Mouse (Mus musculus): ENCODE measurements around the gene Nfia.
A peak's percentile ranks its signal among the peaks of the same experiment; 100 is the strongest.

The Nfia gene

GRCm38 (mm10) chr4:97784236-97784635 is 11.7 kb downstream of the Nfia start:
- DNase-seq: no peak

GRCm38 (mm10) chr4:97785547-97786271 is 13.2 kb downstream of the Nfia start:
- no peak for DNase-seq

GRCm38 (mm10) chr4:97786571-97786970 is 14.0 kb downstream of the Nfia start:
- no peak for DNase-seq

DNA sequence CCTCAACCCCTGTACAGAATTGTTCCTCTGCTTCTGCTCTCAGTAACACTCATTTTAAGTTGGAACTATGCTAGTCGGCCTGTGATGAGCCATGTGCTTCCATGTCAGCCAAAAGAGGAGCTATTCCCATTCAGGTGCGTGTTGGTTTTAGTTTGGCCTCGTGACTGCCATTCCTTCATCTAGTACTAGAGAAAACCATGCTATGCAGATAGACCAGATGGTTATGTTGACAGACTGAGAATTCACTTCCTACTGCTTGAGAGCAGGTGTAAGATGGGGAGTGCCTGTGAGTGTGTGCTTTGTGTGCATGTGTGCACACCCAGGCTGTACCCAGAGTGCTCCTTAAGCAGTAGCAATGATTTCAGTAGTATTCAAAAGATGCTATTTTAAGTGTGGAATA is 15.0 kb downstream of the Nfia start:
- DNase-seq: peak; percentile 82

- DNase-seq: no peak
Observed at GRCm38 (mm10) chr4:97788537-97788936, 16.0 kb downstream of the Nfia start.

DNA sequence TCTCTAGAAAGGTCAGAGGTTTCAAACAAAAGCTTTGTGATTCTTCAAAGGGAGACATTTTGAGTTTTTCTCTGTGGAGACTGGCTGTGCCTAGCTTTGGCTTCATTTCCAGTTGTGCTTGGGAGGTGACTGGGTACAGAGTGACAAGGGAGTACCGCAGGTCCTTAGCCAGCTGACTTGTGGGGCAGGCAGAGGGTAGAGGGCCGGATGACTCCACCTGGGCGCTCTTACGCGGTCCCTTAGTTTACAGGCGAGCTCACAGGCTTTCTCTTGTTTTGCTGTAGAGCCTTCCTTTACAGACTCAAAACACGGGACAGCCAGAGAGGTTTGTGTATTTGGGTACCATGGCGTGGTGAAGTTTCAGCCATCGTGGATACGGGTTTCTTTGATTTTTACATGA is 21.4 kb downstream of the Nfia start:
- DNase-seq: no peak

DNA sequence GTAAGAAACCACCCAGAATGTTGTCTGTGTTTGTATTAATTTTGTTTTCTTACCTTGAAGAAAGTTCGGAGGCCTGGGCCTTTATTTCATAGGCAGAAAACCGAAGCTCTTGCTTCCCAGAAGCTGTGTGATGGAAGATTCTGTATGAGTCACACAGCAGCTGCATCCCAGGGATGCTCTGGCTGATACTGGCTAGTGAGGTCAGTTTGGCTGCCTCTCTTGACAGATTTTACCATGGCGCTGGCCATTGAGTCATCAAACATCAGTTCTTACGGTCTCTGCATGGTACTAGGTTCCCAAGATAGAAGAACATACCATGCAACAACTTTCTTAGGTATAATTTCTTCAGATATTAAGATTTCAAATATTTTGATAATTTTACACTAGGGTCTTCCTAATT is 22.3 kb downstream of the Nfia start:
- no peak for DNase-seq

DNA sequence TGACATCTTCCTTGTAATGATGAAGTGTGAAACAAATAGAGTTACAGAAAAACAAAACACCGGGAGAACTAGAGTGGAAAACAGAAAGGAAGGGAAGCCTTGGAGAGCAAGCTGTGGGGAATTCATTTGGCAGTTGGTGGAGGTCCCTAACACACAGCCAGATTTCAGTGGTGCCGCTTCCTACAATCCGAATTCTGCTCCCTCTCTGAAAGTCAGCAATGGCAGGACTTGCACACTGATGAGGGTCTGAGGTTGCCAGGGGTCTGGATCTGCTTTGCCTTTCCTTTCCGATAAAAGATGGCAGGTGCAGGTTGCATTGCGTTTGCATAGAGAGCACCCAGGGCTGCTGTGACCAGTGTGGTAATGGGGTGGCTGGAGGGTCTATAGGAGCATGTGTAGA is 23.4 kb downstream of the Nfia start:
- no peak for DNase-seq

DNA sequence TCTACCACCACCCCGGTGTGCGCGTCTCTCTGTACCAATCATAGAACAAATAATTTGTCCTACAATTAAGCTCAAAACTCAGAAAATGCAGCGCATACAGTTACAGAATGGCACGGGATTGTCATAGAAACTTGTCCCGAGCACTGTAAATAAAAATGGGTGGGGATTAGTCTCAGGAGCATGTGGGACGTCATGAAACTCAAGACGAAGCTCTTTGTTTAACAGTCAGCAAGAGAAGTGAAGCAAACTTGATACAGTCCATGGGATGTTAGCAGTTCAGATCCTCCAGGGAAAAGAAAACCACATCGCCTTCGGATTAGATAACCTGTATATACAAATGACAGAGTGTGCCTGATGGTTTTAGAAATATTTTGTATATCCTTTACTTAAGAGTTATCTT is 24.0 kb downstream of the Nfia start:
- no peak for DNase-seq

- no peak for DNase-seq
Observed at GRCm38 (mm10) chr4:97803791-97804190, 31.3 kb downstream of the Nfia start.

GRCm38 (mm10) chr4:97804638-97805037 is 32.1 kb downstream of the Nfia start:
- DNase-seq: no peak

DNA sequence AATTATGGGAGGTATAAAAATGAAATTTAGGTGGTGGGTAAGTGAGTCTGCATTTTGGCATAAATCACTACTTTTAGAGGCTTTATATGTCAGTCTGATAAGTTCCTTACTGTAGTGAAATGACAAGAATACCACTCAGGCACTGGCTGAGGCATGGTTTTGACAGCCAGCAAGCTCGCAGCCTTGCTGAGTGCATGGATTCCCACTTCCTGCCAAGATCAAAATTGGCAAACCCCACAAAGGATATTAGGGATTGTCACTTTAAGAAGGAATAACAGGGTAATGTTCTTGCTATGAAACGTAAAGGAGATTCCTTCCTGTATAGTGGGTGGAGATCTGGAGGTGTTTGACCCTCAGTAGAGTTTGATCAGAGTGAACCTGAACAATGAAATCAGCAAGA is 32.7 kb downstream of the Nfia start:
- no peak for DNase-seq

DNA sequence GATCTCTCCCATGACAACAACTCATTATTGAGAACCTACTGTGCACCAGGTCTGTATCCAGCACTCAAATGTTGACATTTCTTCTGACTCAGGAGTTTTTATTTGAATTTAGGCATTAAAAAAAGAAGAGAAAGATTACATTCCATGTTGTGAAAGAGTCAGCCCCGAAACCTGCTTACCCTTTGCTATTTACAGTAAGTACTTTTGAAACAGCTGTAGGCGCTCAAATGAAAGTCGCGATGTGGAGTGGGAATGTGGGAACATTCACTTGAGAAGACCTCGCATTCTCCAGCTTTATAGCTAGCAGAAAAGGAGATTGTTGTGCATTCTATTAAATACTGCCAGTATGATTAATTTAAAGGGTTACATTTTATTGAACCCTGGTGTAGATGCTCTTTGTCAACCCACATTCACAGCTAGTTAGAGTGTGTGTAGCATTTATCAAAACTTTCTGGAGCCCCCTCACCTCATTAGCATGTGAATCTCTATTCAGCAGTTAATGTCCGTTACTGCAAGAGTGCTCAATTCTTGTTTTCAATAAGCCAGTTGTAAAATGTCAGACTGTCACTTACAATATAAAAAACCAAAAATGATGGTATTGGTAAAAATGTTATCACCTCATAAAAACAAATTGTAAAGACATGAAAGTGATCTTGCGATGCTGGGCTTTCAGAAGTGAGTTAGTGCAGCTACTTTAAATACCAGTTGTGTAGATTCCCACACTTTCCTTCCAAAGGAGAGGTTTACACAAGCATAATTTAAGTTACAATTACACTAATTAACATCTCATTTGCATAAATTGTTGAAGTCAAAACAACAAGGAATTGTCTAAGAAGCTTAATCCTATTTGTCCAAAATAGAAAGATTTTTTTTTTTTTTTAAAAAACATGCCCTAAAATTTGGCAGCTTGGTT is 33.6 kb downstream of the Nfia start:
- no peak for DNase-seq

GRCm38 (mm10) chr4:97806924-97807323 is 34.4 kb downstream of the Nfia start:
- DNase-seq: no peak

DNA sequence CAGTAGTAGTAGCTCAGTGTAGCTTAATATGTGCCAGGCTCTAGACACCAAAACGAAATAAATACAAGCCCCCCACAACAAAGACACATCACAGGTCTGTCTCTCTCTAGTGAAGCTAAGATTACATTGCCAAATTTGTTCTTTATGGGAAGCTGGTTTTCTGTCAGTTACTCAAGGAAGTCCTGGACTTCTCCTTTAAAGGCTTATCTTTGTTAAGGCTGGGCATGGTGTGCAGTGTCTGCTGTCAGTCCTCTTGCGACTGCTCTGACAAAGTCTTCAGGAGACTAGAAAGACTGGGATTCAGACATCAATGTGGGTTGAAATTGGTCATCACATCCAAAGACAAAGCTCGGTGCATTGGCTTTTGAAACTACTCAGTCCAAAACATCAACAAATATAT is 36.4 kb downstream of the Nfia start:
- DNase-seq: no peak

DNA sequence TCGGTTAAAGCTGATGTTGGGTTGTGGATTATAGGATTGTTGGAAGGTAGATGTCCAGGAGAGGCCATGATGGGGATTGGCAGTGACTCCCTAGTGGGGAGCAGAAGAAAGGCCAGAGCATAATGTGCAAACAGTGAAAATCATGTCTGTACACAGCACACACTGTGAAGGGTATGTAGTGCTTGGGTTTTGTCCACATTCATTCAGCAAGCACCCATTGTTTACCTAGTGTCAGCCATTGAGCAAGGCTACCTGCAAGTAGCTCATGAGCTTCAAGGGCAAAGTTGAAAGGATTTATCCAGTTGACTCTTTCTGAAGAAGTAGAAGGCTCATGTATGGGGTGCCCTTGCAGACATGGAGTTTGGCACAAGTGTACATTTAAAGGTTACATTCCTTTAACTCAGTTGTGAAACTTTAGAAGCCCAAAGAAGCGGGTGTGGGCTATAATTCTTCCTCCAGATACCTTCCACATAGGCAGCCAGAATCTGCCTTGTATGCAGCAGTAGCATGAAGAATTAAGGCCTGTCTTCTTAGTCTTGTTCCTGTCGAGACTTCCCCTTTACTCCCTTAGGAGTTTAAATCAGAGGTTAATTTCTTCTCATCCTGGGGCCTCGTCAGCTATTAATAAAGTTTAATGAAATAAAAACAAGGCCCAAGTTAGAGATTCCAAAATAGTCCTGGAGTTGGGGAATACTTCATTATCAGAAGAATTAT is 37.2 kb downstream of the Nfia start:
- no peak for DNase-seq

- no peak for DNase-seq
Observed at GRCm38 (mm10) chr4:97810348-97810939, 37.9 kb downstream of the Nfia start.

- no peak for DNase-seq
Observed at GRCm38 (mm10) chr4:97813035-97813434, 40.5 kb downstream of the Nfia start.

DNA sequence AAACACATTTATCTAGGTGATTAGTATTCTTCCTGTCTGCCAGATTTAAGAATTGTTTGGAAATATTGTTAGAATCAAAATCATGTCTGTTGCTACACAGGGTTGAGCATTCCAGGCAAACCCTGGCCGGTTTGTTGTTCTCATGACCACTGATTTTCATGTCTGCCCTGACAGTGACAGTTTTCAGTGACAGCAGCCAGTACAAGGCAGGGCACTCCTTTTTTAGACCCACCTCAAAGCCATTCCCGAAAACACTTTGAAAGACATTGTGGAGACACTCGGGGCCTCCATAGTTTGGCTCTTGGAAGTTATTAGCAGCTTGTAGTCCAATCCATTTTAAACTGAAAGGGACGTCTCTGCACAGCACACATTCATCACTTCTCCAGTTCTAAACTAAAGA is 41.5 kb downstream of the Nfia start:
- DNase-seq: no peak

DNA sequence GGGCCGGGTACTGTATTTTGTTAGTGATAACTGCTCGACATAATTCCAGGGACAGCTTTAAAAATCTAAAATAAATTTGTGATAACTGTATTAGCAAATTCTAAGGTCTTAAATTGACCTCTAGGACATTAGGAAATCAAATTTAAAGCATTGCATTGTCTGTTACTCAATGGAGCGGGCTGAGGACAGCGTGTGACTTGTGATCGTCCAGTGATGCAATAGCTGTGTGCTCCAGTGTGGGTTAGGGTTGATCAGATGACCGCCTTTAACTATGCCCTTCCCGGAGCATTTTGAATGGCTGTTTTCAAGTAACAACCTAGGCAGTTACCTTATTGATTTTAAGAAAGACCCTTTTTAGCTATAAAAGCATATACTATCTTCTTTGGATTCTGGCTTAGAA is 42.0 kb downstream of the Nfia start:
- DNase-seq: no peak

GRCm38 (mm10) chr4:97816001-97816400 is 43.5 kb downstream of the Nfia start:
- no peak for DNase-seq

DNA sequence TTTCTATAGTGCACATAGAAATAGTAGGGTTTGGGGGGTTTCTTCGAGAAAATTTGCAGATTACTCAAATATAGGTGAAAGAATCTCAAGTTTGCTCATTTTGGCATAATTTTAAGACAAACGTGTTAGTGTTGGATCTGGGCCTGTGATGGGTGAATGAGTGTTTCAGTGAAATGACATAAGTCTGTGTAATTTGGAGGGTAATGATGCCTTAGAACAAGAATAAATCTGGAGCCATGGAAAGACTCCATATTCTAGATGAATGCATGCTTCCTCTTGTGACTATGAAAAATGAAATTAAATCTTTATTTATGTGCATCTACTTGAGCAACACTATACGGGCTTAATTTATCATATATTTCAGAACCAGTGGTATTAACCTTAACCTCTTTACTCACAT is 44.2 kb downstream of the Nfia start:
- no peak for DNase-seq

- DNase-seq: no peak
Observed at GRCm38 (mm10) chr4:97817741-97818140, 45.2 kb downstream of the Nfia start.
